In the genomic region with DNA sequence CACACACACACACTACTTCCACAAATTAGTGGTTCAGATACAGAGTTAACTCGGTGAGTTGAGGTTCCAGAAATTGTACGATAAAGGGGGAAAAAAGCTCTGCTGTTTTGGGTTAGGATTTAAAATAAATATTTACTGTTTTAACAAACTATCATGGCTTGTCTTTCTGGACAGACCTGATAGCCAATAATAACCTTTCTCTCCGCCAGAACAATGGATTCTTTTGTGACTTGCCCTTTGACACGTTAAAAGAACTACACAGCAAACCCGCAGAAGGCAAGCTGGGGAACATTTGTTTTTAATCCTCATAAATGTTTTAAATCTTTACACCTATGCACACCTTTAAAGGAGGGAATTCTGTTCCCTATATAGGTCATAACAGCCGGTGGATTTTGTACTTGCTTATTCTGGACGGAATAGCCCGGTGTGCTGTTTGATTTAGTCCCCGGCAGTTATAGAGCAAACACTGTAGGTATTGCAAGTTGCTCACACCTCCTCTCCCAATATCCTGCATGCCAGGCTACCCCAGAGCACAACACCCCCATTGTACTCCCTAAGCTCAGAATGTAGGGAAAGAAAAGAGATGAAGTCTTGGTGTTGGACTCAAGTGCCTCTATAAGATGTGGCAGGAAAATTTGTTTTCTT, we compare ENCODE assay signal across 8 mouse cellular contexts.
DNase-seq lines count a peak whose midpoint lies in the region; ATAC-seq and TF ChIP-seq lines count a peak whose summit lies in the region.

No protein-coding gene starts in this region.

- no peaks in the 10 kb centered on the region for H3K9me3 ChIP-seq in kidney, postnatal 0 days (replicated peaks; ENCODE audit: low read length)
- H3K9me3 ChIP-seq in forebrain, embryonic 10.5 days: no peaks in the 10 kb centered on the region
- no peaks in the 10 kb centered on the region for H3K9me3 ChIP-seq in limb, embryonic 10.5 days (replicated peaks)

- no peak overlapping the region for H3K27ac ChIP-seq in kidney, postnatal 0 days
- H3K27ac ChIP-seq in forebrain, embryonic 10.5 days: peak overlapping the region; percentile 97
- H3K27ac ChIP-seq in limb, embryonic 10.5 days: peak overlapping the region; percentile 86; the same call in 1 of the 2 replicates
- H3K27ac ChIP-seq in olfactory bulb, adult 2 months (ENCODE audit: insufficient read depth, low read depth, low read length): no peak overlapping the region

- H3K4me2 ChIP-seq in kidney, postnatal 0 days (ENCODE audit: low read length): peak overlapping the region; percentile 95

- ATAC-seq in kidney, postnatal 0 days (replicated peaks; ENCODE audit: low FRiP score, low read depth): no peak

- H3K4me1 ChIP-seq in kidney, postnatal 0 days (replicated peaks; ENCODE audit: insufficient read depth, low read length): peaks cover 5% of the 10 kb centered on the region; the same call in 1 of the 2 replicates
- peaks cover 41% of the 10 kb centered on the region for H3K4me1 ChIP-seq in forebrain, embryonic 10.5 days
- peaks cover 10% of the 10 kb centered on the region for H3K4me1 ChIP-seq in limb, embryonic 10.5 days
- no peaks in the 10 kb centered on the region for H3K4me1 ChIP-seq in olfactory bulb, adult 2 months (ENCODE audit: control insufficient read depth, insufficient read depth, low read length)

- DNase-seq in kidney, postnatal 0 days (ENCODE audit: low spot score): no peak
- no peak for DNase-seq in kidney, adult 9 months
- DNase-seq in forebrain, embryonic 10.5 days (ENCODE audit: extremely low spot score, low spot score): no peak
- no peak for DNase-seq in limb, embryonic 10.5 days (ENCODE audit: low spot score)
- no peak for DNase-seq in left cerebral cortex, postnatal 4 days
- DNase-seq in right cerebral cortex, adult 18-20 months: no peak
- DNase-seq in layer of hippocampus, postnatal 10 days (ENCODE audit: low spot score in 2 of 2): no peak

- peak overlapping the region; percentile 60 for H3K4me3 ChIP-seq in kidney, postnatal 0 days (replicated peaks; ENCODE audit: low read depth, low read length)
- H3K4me3 ChIP-seq in forebrain, embryonic 10.5 days: peak overlapping the region; percentile 71
- peak overlapping the region; percentile 63 for H3K4me3 ChIP-seq in limb, embryonic 10.5 days
- peak overlapping the region; percentile 26 for H3K4me3 ChIP-seq in olfactory bulb, adult 2 months (ENCODE audit: insufficient read depth, low read depth, low read length)

- intact Hi-C loops in left cerebral cortex, postnatal 4 days (cut with DNase I): no loop called here

- WGBS in kidney, postnatal 0 days: 28% methylated on average over 9 of the region's 9 CpGs
- 26% methylated on average over 9 of the region's 9 CpGs for WGBS in forebrain, embryonic 10.5 days
- WGBS in limb, embryonic 10.5 days: 63% methylated on average over 9 of the region's 9 CpGs
- WGBS in olfactory bulb, adult 2 months: 7% methylated on average over 9 of the region's 9 CpGs

- TF ChIP-seq POLR2A in olfactory bulb, adult 2 months (IDR thresholded peaks at IDR 0.05; ENCODE audit: insufficient read depth, low read depth, low read length): no peak

- no peaks in the 10 kb centered on the region for H3K27me3 ChIP-seq in kidney, postnatal 0 days (ENCODE audit: insufficient read depth, low read length)
- no peaks in the 10 kb centered on the region; the same call in 1 of the 2 replicates for H3K27me3 ChIP-seq in forebrain, embryonic 10.5 days (ENCODE audit: poor library complexity, severe bottlenecking)
- H3K27me3 ChIP-seq in limb, embryonic 10.5 days (ENCODE audit: low read depth, poor library complexity, severe bottlenecking): no peaks in the 10 kb centered on the region

- H3K9ac ChIP-seq in kidney, postnatal 0 days (ENCODE audit: low read depth, low read length): peak overlapping the region; percentile 25

- no peak for TF ChIP-seq CTCF in kidney, postnatal 0 days (IDR thresholded peaks at IDR 0.05; ENCODE audit: low read depth)
- TF ChIP-seq CTCF in olfactory bulb, adult 2 months (IDR thresholded peaks at IDR 0.05; ENCODE audit: insufficient read depth, low read depth, low read length): no peak

- H3K36me3 ChIP-seq in kidney, postnatal 0 days (ENCODE audit: insufficient read depth, low read length): no peaks in the 10 kb centered on the region
- H3K36me3 ChIP-seq in forebrain, embryonic 10.5 days (replicated peaks): no peaks in the 10 kb centered on the region
- H3K36me3 ChIP-seq in limb, embryonic 10.5 days: no peaks in the 10 kb centered on the region

Comparison
In these comparisons a context has a peak if more than half of its experiments do, and no peak if none do; other contexts are left out.
1. H3K27ac ChIP-seq: peak in forebrain, embryonic 10.5 days (single experiment) and limb, embryonic 10.5 days (single experiment); none in kidney, postnatal 0 days (single experiment) and olfactory bulb, adult 2 months (single experiment).
2. Peak in every context shown above with its lines, with median percentiles within 50 percentile points of each other: H3K4me3 ChIP-seq.